Mouse (Mus musculus): ENCODE data around the gene Isyna1. TPM values are rescaled to one million over a fixed set of nuclear protein-coding genes. Genes with fewer than 3 reads are reported as not detected.

Gene Isyna1
- total RNA-seq, 1 experiment from 2014 or later: 51.3 TPM

DNA sequence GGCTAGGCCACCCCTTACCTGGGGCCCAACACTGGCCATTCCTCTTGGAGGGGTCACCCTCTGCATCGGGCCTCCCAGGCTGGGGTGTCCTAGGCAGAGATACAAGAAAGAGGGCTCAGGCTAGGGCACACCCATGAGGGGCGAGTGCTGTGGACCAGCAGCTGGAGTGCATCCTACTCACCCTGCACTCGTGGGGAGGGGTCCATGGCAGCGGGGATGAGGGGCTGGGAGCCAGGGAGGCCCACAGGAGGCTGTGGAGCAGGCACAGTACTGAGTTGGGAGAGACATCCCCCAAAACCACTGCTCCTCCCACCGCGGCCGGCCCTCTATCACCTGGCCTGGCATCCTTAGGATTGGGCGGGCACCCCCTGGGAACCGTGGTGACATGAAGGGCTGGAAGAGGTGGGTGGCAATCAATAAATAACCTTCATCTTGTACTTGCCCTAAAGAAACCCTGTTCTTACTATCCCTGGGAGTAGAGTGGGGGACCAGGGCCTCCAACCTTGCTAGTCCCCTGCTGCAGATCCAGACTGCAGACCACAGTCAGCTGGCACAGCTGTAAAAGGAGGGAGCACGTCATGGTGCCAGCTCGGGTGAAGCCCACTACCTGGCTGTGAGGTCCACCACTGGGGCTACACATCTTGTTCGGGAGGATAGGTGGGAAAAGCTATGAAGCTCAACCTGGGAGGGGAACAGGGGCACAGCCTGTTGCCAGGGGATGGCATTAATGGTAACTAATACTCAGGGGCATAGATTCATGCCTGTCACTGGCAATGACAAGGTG is 5.5 kb downstream of the Isyna1 start:
- ATAC-seq (ENCODE audit: extremely low read depth, insufficient number of reproducible peaks, low FRiP score, poor library complexity, severe bottlenecking): no peak

DNA sequence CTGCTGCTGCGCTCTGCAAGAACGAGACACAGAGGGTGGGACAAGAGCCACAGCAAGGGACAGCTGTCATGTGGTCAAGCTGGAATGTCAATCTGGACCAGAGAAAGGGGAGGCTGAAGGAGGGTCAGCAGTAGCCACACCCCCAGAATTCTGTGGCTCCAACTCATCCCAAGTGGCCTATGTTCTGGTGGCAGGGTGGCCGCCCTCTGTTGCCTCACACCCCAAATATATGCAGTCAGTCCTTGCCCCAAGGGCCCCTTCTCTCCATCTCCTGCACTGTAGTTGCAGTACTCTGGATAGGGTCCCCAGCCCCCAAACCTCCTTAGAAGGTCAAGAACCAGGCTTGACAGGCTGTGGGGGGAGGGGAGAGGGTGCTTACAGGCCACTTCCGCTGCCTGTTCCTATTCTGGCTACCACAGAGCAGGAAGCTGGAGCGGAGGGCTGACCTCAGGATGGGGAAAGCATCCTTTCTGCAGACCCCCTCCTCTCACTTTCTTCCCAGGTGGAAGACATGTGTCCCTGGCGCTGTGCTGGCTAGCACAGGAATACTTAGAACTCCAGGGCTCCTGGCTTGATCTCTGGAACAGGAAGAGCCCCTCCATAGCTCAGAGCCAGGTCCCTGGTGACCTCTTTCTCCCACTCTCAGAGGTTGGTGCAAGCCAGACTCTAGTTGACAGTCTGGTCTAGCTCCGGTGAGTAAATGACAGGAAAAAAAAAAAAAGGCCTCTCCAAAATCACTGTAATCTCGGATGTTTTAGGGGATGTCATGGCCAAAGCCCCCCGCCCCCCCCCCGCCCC is 6.5 kb downstream of the Isyna1 start:
- ATAC-seq (ENCODE audit: extremely low read depth, insufficient number of reproducible peaks, low FRiP score, poor library complexity, severe bottlenecking): no peak

DNA sequence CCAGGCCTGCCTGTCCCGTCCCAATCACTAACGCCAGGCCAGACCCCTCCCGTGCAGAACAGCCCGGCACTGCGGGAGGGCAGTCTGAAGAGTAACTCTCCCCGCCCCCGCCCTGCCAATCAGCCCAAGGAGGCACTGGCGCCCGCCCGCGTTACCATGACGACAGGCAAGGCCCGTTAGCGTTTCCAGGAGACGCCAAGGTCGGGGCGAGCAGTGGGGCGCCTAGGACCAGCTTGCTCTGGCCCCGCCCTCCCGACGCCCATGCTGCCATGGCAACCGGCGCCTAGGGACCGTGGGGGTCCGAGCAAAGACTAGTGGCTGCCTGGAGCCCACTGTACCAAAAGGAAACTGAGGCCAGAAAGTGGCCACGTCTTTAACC is 7.1 kb downstream of the Isyna1 start:
- ATAC-seq (ENCODE audit: extremely low read depth, insufficient number of reproducible peaks, low FRiP score, poor library complexity, severe bottlenecking): peak; percentile 63

DNA sequence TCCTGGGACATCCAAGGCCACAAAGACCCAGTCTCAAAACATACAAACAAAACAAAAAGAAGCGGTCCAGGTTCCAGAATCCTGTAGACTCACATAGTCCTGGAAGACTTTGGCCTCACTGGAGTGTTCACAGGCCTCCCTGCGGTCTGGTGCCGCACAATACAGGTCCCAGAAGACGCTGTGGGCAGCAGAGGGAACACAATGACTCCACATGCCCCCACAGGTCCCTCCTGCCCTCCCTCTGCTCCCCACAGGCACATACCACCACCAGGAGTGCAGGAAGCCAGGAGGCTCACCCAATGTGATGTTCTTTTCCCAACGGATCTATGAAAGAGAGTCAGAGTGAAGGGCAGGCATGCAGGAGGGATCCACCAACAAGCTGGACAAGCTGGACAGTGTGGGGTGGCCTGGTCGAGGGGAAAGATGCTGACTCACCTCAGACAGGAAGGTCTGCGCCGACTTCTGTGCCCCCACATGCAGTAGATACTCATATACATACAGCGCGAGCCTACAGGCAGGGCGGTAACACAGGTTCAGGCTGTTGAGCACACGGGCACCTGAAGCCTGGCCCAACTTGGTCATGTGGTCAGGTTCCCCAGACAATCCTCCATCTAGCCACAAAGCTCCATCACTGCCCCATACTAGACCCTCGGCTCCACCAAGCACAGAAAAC is 8.1 kb downstream of the Isyna1 start:
- no peak for ATAC-seq (ENCODE audit: extremely low read depth, insufficient number of reproducible peaks, low FRiP score, poor library complexity, severe bottlenecking)

DNA sequence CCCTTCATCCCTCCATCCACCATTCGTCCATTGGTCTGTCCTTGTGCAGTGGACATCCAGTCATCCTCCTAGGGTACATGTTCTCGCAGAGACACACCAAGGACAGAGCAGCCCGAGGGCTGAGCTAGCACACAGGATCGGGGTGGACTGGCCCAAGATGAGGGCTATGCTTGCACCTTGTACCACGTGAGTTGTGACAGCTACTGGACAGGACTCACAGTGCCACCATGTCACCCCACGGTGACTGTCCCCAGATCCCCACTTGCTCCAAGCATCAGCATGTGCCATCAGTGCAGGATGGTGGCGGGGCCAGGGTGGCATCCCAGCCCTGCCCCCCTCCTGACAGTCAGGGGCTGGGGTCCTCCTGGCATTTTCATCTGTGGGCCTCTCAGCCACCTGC is 10.4 kb downstream of the Isyna1 start:
- no peak for ATAC-seq (ENCODE audit: extremely low read depth, insufficient number of reproducible peaks, low FRiP score, poor library complexity, severe bottlenecking)

DNA sequence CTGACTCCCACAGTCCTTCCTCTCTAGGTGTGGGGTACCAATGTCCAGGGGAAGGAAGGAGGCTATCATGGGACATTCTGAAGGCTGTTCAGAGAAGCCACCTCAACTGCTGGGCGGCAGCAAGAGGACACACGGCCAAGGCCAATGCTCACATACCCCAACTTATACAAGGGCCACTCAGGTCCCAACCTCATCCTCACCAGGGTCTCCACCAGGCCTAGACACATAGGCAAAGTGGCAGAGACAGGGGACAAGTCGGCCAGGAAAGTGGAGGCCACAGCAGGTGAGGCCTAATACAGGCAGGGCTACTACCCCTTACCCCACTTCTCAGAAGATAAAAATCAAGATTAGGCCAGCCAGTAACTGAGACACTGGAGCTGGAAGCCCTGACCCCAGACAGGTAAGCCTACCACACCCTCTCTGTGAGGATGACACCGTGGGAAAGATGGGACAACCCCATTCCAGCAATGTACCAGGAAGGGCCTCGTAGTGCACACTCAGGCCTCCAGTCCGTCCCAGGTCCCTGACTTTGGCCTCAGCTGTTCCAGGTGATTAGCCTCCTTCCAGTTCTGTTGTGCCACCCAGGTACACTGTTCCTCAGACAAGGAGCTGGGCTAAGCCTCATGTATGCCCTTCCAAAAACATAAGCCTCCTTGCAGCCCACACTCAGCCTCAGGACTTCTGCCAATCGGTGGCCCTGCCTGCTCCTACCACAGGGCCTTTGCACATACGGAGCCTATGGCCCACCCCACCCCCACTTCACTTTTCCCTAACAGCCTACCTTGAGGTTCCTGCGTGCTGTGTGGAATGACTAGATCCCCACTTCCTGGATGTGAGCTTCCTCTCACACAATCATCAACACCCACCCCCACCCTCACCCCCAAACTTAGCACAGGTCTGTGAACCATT is 12.0 kb downstream of the Isyna1 start:
- no peak for ATAC-seq (ENCODE audit: extremely low read depth, insufficient number of reproducible peaks, low FRiP score, poor library complexity, severe bottlenecking)

DNA sequence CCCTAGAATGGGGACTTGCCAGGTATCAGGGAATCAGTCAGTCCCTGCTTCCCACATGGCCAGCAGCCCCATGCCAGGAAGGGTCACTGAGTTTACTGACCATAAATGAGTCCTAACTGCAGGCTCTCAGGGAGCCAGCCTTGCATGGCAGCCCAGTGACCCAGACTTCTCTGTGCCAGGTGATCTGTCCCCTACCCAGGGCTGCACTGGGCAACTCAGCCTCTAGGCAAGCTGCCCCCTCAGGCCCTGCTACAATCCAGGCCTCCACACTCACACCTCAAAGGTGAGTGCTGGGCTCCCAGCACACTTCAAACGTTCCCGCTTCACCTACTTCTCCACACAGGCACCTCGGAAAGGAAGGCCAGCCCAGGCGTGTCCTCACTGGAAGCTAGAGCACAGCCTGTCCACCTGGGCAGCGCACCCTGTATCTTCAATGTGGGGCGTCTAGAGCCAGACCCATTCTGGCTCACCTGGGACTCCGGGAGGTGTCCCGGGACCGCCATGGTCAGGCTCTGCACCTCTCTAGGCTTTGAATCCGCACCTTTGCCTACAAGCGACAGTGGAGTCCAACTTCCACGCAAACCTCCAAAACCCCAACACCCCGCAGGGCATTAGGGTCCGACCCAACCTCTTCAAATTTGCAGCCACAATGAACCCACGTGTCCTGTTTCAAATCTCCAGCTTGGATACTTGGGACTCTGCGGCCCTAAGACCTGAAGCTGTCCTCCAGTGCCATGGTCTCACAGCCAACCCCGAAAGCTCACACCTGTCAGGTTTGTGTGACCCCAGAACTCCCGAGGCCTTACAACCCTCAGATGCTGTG is 12.8 kb downstream of the Isyna1 start:
- no peak for ATAC-seq (ENCODE audit: extremely low read depth, insufficient number of reproducible peaks, low FRiP score, poor library complexity, severe bottlenecking)

DNA sequence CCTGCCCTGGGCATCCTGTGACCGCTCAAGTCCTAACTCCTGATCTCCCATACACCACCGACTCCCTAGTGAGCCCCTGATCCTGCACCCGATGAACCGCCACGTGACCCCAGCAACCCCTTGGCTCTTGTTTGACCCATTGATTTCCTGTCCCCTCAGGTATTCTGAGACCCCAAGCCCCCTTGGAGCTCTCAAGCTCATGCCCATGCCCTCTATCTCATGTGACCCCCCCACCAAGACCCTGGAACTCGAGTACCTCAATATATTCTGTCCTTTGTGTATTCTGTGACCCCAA is 13.4 kb downstream of the Isyna1 start:
- ATAC-seq (ENCODE audit: extremely low read depth, insufficient number of reproducible peaks, low FRiP score, poor library complexity, severe bottlenecking): no peak

DNA sequence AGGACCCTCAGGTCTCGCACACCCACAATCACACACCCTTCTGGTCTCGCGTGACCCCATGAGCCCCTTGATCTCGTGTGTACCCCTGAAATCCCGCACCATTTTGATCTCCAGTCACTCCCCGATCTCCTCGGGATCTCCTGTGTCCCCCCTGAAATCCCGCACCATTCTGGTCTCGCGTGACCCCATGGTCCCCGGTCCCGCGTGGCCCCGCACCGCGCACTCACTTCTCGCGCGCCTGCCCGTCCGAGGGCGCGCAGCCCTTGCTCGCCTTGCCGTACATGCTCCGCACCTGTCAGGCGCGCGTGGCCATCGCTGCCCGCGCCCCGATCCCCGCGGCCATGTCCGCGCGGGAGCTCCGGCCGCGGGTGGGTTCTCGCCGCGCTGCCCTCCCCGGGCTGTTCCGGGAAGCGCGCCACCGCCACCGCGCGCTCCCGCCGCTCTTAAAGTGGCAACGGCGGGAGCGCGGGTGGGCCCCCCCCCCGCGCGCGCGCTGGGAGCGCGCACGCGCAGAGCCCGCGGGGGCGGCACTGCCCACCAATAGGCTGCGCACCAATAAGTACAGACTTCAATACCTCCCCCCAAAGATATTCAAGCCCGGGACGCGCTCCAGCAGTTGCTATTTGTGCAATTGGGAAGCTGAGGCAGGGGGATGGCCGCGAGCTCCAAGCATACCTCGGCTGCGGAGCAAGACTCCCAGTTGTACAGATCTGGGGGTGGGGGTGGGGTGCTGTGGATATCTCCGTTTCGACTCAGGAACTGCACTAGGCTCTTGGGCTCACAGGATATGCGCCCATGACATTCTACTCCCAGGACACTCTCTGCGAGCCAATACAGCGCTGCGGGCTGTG is 13.9 kb downstream of the Isyna1 start:
- ATAC-seq (ENCODE audit: extremely low read depth, insufficient number of reproducible peaks, low FRiP score, poor library complexity, severe bottlenecking): no peak

DNA sequence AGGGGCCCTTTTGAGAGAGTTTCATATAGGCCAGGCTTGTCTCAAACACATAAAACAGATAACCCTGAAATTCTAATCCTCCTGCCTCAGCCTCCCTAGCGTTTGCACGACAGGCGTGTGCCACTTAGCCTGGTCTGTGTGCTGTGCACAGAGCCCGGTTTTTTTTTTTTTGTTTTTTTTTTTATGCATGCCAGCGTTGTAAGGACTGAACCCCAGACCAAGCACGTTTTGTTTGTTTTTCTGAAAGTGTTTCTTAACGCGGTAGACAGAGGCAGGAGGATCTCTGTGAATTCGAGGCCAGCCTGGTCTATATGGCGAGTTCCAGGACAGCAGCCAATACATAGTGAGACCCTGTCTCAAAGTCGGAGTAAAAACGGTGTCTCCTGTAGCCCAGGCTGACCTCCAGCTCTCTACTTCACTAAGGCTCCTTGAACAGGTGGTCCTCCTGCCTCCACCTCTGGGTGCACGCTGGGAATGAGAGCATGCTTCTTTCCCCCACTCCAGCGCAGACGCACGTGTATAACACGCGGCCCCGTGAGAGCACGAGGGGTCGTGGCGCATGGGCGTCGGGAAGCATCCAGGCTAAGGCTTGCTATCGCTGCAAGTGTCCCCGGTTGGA is 14.7 kb downstream of the Isyna1 start, which contains the start of gene Ssbp4:
Gene Ssbp4 (minus strand): TSS at position 124 of the 619 bp plus-strand sequence.
- no peak for ATAC-seq (ENCODE audit: extremely low read depth, insufficient number of reproducible peaks, low FRiP score, poor library complexity, severe bottlenecking)

DNA sequence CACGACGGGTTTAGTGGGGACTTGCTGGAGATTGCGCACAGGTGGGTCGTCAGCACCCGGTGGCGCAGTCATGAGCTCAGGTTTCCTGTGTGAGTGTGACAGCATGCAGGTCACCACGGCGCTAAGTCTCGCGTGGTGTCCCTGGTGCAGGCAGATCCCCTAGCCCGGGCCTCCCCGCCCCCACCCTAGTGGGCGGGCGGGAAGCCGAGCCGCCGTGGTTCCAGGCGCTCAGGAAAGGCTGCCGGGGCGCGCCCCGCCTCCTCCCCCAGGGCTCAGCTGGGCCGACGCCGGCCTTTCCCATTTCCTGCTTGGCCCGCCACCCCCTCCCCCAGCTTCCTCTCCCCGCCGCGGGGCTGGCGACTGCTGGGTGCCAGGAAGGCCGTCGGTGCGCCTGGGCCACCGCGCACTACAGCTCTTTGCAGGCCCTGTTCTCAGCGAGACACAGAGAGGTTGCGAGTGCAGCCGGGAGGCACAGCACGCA is 15.2 kb downstream of the Isyna1 start:
- ATAC-seq (ENCODE audit: extremely low read depth, insufficient number of reproducible peaks, low FRiP score, poor library complexity, severe bottlenecking): peak; percentile 37

DNA sequence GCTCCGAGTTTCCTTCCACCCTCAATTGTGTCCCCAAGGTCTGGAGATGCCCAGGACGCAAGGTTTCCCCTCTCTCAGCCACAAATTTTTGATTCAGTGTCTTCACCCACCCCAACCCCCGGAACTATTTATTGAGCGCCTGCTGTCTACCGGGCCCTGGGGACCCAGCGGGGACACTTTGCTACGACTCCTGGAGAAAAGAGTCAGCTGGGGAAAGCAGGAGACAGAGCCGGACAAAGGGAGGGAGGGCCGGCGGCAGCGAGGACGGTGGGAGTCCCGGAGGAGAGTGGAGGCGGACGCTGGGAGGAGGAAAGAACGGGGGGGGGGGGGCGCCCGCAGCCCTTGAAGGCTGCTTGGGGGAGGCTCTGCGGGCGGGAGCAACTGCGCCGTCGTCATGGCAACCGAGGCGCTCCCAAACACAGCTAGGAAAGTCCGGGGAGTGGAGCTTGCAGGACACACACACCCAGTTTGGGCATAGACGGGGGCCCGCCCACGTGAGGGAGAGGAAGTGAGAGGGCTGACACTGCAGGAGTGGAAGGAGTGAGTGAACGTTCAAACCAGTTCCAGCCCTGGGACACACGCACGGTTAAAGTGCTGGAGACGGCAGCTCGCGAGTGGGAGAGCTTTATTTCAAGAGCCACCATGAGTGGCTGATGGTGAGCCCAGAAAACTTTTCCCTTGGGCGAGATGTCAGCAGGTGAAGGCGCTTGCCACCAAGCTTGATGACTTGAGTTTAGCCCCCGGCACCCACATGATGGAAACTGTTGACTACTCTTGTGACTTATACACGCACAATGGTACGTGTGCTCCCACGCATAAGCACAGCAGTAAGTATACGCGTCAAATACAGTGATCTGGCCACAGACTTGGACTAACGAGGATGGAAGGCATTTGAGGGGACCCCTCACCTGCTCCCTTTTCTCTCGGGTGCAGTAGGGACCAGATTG is 15.9 kb downstream of the Isyna1 start:
- peak; percentile 74 for ATAC-seq (ENCODE audit: extremely low read depth, insufficient number of reproducible peaks, low FRiP score, poor library complexity, severe bottlenecking)

DNA sequence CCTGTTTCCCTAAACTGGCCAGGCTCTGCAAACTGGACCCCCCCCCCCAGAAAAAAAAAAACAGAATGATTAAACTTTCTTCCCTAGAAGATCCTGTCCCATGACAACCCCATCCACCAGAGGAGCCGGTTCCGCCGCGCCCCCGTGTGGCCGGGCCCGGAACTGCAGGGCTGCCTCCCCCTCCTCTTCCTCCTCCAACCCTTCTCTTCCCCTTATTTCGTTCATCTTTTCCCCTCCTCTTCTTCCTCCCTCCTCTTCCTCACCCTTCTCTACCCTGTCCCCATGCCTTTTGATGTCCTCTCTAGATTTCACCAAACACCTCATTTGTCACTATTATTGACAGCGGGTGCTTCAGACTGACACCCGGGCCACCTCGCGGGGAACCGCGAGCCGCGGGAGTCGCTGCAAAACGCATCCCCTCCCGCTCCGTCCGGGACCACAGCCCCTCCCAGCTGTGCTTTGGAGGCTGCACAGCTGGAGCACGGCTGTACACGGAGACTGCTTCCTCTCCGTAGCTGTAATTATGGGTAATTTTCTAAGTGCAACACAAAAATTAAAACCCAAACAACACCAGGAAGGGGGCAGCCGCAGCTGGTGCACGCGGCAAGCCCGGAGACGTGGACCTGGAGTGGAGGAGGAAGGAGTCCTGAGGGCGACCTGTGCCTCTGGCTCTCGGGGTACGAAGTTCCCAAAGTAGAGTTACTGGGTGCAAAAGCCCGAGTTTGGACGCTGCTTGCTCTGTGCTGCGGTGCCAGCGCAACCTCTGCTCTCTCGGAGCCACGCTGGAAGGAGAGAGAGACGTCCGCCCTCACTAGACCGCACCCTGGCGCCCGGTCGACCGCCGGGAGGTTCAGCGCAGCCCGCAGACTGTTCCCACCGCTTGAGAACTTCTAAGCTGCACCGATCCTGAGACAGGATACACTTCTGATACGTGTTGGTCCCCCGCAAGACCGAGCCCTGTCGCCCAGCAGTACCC is 16.9 kb downstream of the Isyna1 start:
- ATAC-seq (ENCODE audit: extremely low read depth, insufficient number of reproducible peaks, low FRiP score, poor library complexity, severe bottlenecking): no peak

DNA sequence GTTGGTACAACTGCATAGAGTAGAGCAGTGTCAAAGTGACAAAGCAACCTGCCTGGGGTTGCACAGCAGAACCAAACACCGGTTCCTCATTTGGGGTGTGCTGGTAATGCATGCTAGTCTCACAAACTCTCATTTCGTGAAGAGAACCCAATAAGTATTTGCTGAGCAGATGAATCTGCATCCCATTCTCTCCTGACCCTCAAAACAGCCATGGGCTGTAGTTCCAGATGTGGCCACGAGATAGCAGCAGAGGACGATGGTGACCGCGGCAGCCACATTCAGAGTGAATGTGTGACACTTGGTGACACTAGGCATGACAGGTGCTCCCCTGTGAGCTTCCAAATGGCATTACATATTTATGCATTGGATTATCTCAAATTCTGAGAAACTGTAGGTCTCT is 17.7 kb downstream of the Isyna1 start:
- ATAC-seq (ENCODE audit: extremely low read depth, insufficient number of reproducible peaks, low FRiP score, poor library complexity, severe bottlenecking): peak; percentile 57

DNA sequence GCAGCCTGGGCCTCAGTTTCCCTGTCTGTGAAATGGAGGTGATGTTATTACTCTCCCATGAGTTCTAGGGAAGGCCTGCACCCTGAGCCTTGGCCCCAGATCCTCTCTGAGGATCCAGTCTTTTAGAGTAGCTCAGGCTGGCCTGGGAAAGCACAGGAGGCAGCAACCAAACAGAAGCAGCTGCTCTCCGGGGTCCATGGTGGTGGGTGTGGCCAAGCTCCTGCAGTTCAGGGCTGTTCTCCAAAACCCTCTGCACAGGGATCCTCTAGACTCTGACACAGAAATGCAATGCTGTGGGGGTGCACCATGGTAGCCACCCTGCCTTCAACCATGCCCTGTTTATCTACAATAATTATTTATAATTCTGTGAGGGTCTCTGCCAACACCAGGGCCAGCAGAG is 19.6 kb downstream of the Isyna1 start:
- ATAC-seq (ENCODE audit: extremely low read depth, insufficient number of reproducible peaks, low FRiP score, poor library complexity, severe bottlenecking): no peak

All from neutrophil, adult 5-6 weeks (primary cell).